Mouse (Mus musculus): Measurements from ENCODE around the gene C1qbp. TPM values are rescaled to one million over a fixed set of nuclear protein-coding genes. Genes with fewer than 3 reads are reported as not detected.

Gene C1qbp
- polyA plus RNA-seq (2014; fragmentation: Illumina TruSeq; extraction: RNeasy Lipid Tissue Mini Kit (QIAGEN cat#74804); ENCODE audit: low read depth, low replicate concordance), result 138 TPM

GRCm38 (mm10) chr11:70982557-70983228 is at the start of gene C1qbp:
C1qbp (minus strand) TSS chr11:70983026.

GRCm38 (mm10) chr11:71019201-71020068 is 36.6 kb upstream of the C1qbp start, which contains the start of the genes Mis12 and Derl2:
Mis12 (plus strand) TSS chr11:71019611.
Derl2 (minus strand) TSS chr11:71019841.

DNA sequence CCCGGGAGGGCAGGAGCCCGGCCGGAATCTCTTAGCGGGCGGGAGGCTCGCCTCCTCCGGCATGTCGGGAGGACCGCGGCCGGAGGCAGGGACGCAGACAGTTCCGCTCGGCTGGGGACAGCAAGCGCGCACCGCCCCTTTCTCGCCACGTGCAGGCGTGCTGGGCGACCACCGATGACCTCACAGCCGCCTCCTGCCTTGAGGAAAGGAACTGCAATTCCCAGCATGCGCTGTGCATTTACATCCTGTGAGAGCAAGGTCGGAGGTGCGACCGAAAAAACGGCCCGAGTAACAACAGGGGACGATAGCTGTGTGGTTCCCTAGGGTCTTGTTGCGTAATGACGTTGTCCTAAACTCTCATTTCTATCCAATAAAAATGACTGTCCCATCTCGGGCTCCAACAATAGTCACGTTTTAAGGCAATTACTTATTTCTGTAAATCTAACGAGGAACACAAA is 21.5 kb upstream of the C1qbp start, which contains the start of gene Dhx33:
Gene Dhx33, minus strand, starts transcription at position 122 of the 458 bp plus-strand sequence.

DNA sequence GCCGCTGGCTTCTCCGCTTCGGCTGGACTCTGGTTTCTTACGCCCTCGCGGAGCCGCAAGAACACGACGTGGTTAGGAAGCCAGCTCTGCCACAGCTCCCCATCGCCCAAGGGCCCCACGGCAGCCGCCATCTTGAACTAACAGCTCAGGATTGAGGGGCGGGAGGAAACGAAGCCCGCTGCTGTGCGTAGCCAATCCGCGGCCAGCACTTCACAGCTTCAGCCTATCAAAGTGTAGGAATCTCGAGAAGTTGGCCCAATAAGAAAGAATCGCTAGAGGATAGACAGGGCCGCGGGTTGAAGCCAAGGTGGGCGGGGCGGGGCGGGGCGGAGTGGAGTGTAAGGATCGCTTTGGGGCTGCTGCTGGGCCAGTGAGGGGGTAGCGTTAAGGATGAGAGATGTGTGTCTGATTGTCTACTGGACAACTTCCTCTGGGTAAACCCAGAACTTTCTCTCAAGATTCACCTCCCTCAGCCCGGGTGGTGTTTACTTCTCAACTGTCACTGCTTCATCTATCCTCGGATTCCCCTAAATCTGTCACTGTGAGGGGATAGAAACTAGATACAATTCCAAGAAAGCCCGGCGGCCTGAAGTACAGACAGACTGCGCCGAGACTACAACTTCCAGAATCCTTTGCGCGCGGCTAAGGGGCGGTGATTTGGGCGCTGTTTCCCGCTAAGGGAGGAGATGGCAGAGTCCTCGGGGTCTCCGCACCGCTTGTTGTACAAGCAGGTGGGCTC is 12.8 kb downstream of the C1qbp start, which contains the start of the genes Nup88 and Rpain:
Gene Nup88, minus strand, starts transcription at position 153 of the 739 bp plus-strand sequence.
Gene Rpain, plus strand, starts transcription at position 393 of the 739 bp plus-strand sequence.

Other genes starting within 250 kb of the C1qbp start
- gene Zfp3, start 218.8 kb downstream of the C1qbp start, polyA plus RNA-seq (2014; fragmentation: Illumina TruSeq; extraction: RNeasy Lipid Tissue Mini Kit (QIAGEN cat#74804); ENCODE audit: low read depth, low replicate concordance), result 1.7 TPM
- gene Scimp, start 170.4 kb downstream of the C1qbp start, polyA plus RNA-seq (2014; fragmentation: Illumina TruSeq; extraction: RNeasy Lipid Tissue Mini Kit (QIAGEN cat#74804); ENCODE audit: low read depth, low replicate concordance), result 2.3 TPM
- 50.6 TPM for gene Rabep1, start 138.2 kb downstream of the C1qbp start, polyA plus RNA-seq (2014; fragmentation: Illumina TruSeq; extraction: RNeasy Lipid Tissue Mini Kit (QIAGEN cat#74804); ENCODE audit: low read depth, low replicate concordance)
- gene Nup88, start 13.1 kb downstream of the C1qbp start, polyA plus RNA-seq (2014; fragmentation: Illumina TruSeq; extraction: RNeasy Lipid Tissue Mini Kit (QIAGEN cat#74804); ENCODE audit: low read depth, low replicate concordance), result 61.7 TPM
- 21.3 TPM for gene Rpain, start 12.8 kb downstream of the C1qbp start, polyA plus RNA-seq (2014; fragmentation: Illumina TruSeq; extraction: RNeasy Lipid Tissue Mini Kit (QIAGEN cat#74804); ENCODE audit: low read depth, low replicate concordance)
- 8.8 TPM for gene Dhx33, start 21.4 kb upstream of the C1qbp start, polyA plus RNA-seq (2014; fragmentation: Illumina TruSeq; extraction: RNeasy Lipid Tissue Mini Kit (QIAGEN cat#74804); ENCODE audit: low read depth, low replicate concordance)
- 25.8 TPM for gene Mis12, start 36.6 kb upstream of the C1qbp start, polyA plus RNA-seq (2014; fragmentation: Illumina TruSeq; extraction: RNeasy Lipid Tissue Mini Kit (QIAGEN cat#74804); ENCODE audit: low read depth, low replicate concordance)
- 117 TPM for gene Derl2, start 36.8 kb upstream of the C1qbp start, polyA plus RNA-seq (2014; fragmentation: Illumina TruSeq; extraction: RNeasy Lipid Tissue Mini Kit (QIAGEN cat#74804); ENCODE audit: low read depth, low replicate concordance)
- not detected for gene 6330403K07Rik, start 50.5 kb upstream of the C1qbp start, polyA plus RNA-seq (2014; fragmentation: Illumina TruSeq; extraction: RNeasy Lipid Tissue Mini Kit (QIAGEN cat#74804); ENCODE audit: low read depth, low replicate concordance)
- not detected for gene Nlrp1a, start 161.7 kb upstream of the C1qbp start, polyA plus RNA-seq (2014; fragmentation: Illumina TruSeq; extraction: RNeasy Lipid Tissue Mini Kit (QIAGEN cat#74804); ENCODE audit: low read depth, low replicate concordance)
- gene Nlrp1b, start 247.7 kb upstream of the C1qbp start, polyA plus RNA-seq (2014; fragmentation: Illumina TruSeq; extraction: RNeasy Lipid Tissue Mini Kit (QIAGEN cat#74804); ENCODE audit: low read depth, low replicate concordance), result 0.37 TPM